Mouse (Mus musculus) stomach, postnatal 0 days (tissue): ENCODE results near the gene Frg2f1. TPM values are rescaled to one million over a fixed set of nuclear protein-coding genes. Genes with fewer than 3 reads are reported as not detected.

Experiments used
- ATAC-seq: fragments of 200-750 bp; cut with Nextera tagmentation; 2 replicates; pipeline ENCODE4 v1.8.0; 2017; ENCODE audit not compliant: low FRiP score, low TSS enrichment
- DNase-seq: peaks from one replicate; pipeline ENCODE4 v3.0.0-alpha.2; 2016; ENCODE audit warnings: low spot score
- H3K27ac ChIP-seq: fragments of 300-500 bp; sonication (generic); replicated peaks from 2 replicates; pipeline ENCODE4 v1.5.1; 2014; ENCODE audit warnings: mild to moderate bottlenecking, control low read depth
- H3K27me3 ChIP-seq: fragments of 300-500 bp; sonication (generic); 2 replicates; pipeline ENCODE4 v1.6.1; 2014; ENCODE audit warnings: low read length; ENCODE audit not compliant: control insufficient read depth, insufficient read depth
- H3K36me3 ChIP-seq: fragments of 300-500 bp; sonication (generic); 2 replicates; pipeline ENCODE4 v1.6.1; 2014; ENCODE audit warnings: low read length, mixed read lengths; ENCODE audit not compliant: control insufficient read depth, insufficient read depth
- H3K4me1 ChIP-seq: fragments of 300-500 bp; sonication (generic); replicated peaks from 2 replicates; pipeline ENCODE4 v1.6.1; 2014; ENCODE audit warnings: antibody characterized with exemption; ENCODE audit not compliant: control insufficient read depth, insufficient read depth
- H3K4me2 ChIP-seq: fragments of 300-500 bp; sonication (generic); replicated peaks from 2 replicates; pipeline ENCODE4 v1.6.1; 2014; ENCODE audit warnings: low read depth, mild to moderate bottlenecking, control low read depth, moderate library complexity
- H3K4me3 ChIP-seq: fragments of 300-500 bp; sonication (generic); 2 replicates; pipeline ENCODE4 v1.5.1; 2014; ENCODE audit warnings: low read depth, low read length, control low read depth
- H3K9ac ChIP-seq: fragments of 300-500 bp; sonication (generic); 2 replicates; pipeline ENCODE4 v1.6.1; 2014; ENCODE audit warnings: mild to moderate bottlenecking, low read length, control low read depth, mixed read lengths
- H3K9me3 ChIP-seq: fragments of 300-500 bp; sonication (generic); 2 replicates; pipeline ENCODE4 v1.6.1; 2016; ENCODE audit warnings: low read length; ENCODE audit not compliant: control insufficient read depth
- CTCF ChIP-seq: IDR thresholded peaks from 2 replicates; pipeline ENCODE4 v1.5.1; 2016; ENCODE audit warnings: antibody characterized with exemption, low read depth, mild to moderate bottlenecking, moderate library complexity
- EP300 ChIP-seq: optimal IDR thresholded peaks from 2 replicates; pipeline ENCODE3; 2016; ENCODE audit warnings: antibody characterized with exemption
- WGBS: fragments of 180-500 bp; shearing (Covaris S2); extraction: QIAGEN DNeasy Blood & Tissue Kit; methylation state at CpG from one replicate; pipeline ENCODE4 v1.1.7; 2014; 5-methylcytosine and 5-hydroxymethylcytosine counted together
- polyA plus RNA-seq: library from polyadenylated mRNA; unstranded; fragments of >200 nt; fragmentation: Nextera tagmentation; extraction: Ambion mirVana; gene quantifications from 2 replicates; pipeline ENCODE4 v1.2.1, GENCODE M21; 2015

The Frg2f1 gene
- polyA plus RNA-seq = 2.5 and 2.9 TPM in 2 replicates

DNA sequence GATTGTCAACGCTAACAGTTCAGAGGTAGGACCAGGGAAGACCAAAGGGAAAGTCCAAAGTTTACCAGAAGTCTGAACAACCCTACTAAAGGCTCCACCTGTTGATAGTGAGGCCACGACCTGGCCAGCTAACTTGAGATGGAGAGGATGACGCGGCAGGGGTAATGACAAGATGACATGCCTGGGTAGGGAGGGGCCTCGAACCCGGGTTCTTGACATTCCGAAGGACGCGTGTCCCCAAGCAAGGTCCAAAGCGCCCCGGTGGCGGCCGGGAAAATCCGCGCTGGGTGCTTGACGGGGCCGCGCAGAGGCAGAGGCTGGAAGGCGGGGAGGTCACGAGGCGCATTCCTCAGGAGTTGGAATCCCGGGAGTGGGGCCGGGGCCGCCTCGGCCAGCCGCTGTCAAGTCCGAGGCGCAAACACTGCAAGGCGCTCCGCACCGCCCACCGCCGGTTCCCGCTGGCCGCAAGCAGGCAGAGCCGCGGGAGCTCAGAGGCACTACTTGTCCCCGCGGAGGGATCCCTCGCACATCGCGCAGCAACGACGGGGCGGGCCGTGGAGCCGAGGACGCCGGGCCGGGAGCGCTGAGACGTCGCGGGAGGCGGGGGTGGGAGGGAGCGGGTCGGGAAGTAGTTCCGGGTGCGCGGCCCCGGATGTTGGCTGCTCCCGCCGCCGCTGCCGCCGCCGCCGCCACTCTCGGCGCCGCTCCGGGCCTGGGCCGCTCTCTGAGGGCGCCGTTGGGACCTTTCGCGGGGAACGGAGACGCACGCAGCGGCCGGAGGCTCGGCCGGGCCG is at the start of gene Frg2f1:
TSS of gene Frg2f1 (minus strand) at position 499 of the 794 bp plus-strand sequence.
- DNase-seq = peak; percentile 97
- WGBS = under 1% methylated on average over 54 of the region's 85 CpGs
- TF ChIP-seq CTCF (peak; percentile 25; the same call in 1 of the 2 replicates), EP300 (peak; percentile 61)

DNA sequence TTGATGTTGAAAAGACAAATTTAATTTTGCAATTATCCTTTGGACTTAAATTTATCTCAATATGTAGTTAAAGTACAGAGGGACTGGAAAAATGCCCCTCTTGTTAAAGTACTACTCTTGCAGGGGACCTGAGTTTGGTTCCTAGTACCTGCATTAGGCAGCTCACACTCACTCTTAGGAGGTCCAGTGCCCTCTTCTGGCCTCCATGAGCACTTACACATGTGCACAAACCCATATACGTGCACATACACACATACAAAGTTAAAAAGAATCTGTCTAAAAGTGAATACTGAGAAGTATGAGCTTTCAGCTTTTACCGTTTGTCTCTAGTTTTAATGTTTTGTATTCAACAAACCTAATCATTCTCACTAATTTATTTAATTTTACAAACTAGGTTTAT is 48.7 kb upstream of the Frg2f1 start:
- no peak overlapping the region for H3K4me3 ChIP-seq
- no peaks in the 10 kb centered on the region for H3K27me3 ChIP-seq
- ATAC-seq = no peak
- no peak for DNase-seq
- H3K4me1 ChIP-seq = no peaks in the 10 kb centered on the region
- H3K9ac ChIP-seq = no peak overlapping the region
- TF ChIP-seq EP300 = no peak
- no peak; the same call in 1 of the 2 replicates for TF ChIP-seq CTCF
- H3K36me3 ChIP-seq = peaks cover 2% of the 10 kb centered on the region; the same call in 1 of the 2 replicates
- 96% methylated on average over 2 of the region's 2 CpGs for WGBS
- no peaks in the 10 kb centered on the region for H3K9me3 ChIP-seq
- no peak overlapping the region for H3K4me2 ChIP-seq
- no peak overlapping the region for H3K27ac ChIP-seq

More for the DNA sequence above, at the start of gene Frg2f1:
- Histone ChIP-seq H3K27ac (peak within 1 kb of the TSS; percentile 99), H3K36me3 (no peaks in the 10 kb centered on the region), H3K4me3 (peak within 1 kb of the TSS; percentile 97), H3K27me3 (no peaks in the 10 kb centered on the region), H3K4me2 (peak within 1 kb of the TSS; percentile 88), H3K4me1 (no peaks in the 10 kb centered on the region), H3K9ac (peak within 1 kb of the TSS; percentile 97), H3K9me3 (no peaks in the 10 kb centered on the region)
- ATAC-seq = peak; percentile 96

DNA sequence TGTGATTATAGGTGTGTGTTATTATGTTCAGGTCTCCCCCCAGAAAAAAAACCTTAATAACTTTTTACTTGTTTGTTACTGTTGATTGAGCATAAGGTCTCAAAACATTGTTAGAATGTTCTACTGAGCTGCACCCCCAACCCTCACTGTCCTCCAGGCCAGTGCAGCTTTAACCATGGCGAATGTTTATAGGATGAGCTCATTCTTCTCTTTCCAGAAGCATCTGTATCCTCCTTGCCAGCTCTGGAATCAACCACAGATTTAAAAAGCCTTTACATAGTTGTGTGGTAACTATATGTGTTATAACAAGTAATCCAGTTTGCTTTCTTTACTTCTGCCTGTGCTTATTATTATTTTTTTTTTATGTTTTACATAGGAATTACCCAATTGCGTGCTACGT is 36.1 kb upstream of the Frg2f1 start:
- ATAC-seq = no peak
- no peak overlapping the region for H3K4me3 ChIP-seq
- no peaks in the 10 kb centered on the region for H3K27me3 ChIP-seq
- no peak overlapping the region for H3K4me2 ChIP-seq
- TF ChIP-seq EP300 (no peak), CTCF (no peak)
- 70% methylated on average over 3 of the region's 3 CpGs for WGBS
- no peak overlapping the region for H3K27ac ChIP-seq
- no peak for DNase-seq
- no peaks in the 10 kb centered on the region for H3K9me3 ChIP-seq
- H3K36me3 ChIP-seq = no peaks in the 10 kb centered on the region
- no peaks in the 10 kb centered on the region for H3K4me1 ChIP-seq
- no peak overlapping the region for H3K9ac ChIP-seq

DNA sequence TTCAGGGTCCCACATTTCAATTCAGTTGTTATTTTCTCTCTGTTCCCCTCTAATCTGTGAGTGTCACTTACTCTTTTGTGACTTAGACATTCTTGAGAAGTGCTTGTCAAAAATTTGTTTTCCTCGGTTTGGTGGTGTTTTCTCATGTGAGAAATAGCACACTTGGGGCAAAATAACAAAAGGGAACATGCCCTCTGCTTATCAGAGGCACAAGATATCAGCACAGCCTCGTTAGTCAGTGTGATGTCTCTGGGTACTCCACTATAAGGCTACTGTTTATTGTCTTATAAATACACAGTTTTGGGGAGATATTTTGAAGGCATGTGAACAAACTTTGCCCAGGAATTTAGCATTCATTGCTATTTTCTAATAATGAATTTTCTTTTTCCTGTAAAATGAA is 35.2 kb upstream of the Frg2f1 start:
- Histone ChIP-seq H3K9ac (no peak overlapping the region), H3K4me3 (no peak overlapping the region)

DNA sequence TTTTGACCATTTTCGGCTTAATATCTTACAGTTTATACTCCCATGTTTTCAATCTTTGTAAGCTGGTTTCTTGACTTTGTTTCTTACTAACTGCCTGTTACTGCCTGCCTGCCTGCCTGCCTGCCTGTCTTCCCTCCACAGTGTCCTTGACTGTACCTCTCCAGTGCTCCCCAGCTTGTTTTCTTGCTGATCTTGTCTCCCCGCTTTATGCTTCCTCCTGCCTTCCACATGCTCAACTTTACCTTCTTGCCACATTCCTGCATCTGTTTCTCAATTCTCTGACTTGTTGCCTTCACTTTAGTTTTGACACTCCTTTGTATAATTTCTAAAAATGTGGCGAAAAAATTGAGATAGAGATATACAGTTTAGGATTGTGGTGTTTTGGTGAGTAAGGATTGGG is 33.4 kb upstream of the Frg2f1 start:
- no peaks in the 10 kb centered on the region for H3K9me3 ChIP-seq
- no peak overlapping the region for H3K9ac ChIP-seq
- no peaks in the 10 kb centered on the region for H3K36me3 ChIP-seq
- no peaks in the 10 kb centered on the region for H3K27me3 ChIP-seq
- no peak overlapping the region for H3K4me2 ChIP-seq
- WGBS = 79% methylated on average over 3 of the region's 3 CpGs
- H3K4me3 ChIP-seq = no peak overlapping the region
- TF ChIP-seq CTCF (no peak), EP300 (no peak)
- DNase-seq (no peak), ATAC-seq (no peak)
- no peaks in the 10 kb centered on the region for H3K4me1 ChIP-seq
- no peak overlapping the region for H3K27ac ChIP-seq

More for the DNA sequence above, 35.2 kb upstream of the Frg2f1 start:
- H3K4me2 ChIP-seq = no peak overlapping the region
- 60% methylated on average over 2 of the region's 2 CpGs for WGBS
- H3K4me1 ChIP-seq = no peaks in the 10 kb centered on the region
- H3K27me3 ChIP-seq = no peaks in the 10 kb centered on the region
- H3K9me3 ChIP-seq = no peaks in the 10 kb centered on the region
- TF ChIP-seq CTCF (no peak), EP300 (no peak)
- ATAC-seq = no peak
- no peaks in the 10 kb centered on the region for H3K36me3 ChIP-seq
- DNase-seq = no peak
- H3K27ac ChIP-seq = no peak overlapping the region

DNA sequence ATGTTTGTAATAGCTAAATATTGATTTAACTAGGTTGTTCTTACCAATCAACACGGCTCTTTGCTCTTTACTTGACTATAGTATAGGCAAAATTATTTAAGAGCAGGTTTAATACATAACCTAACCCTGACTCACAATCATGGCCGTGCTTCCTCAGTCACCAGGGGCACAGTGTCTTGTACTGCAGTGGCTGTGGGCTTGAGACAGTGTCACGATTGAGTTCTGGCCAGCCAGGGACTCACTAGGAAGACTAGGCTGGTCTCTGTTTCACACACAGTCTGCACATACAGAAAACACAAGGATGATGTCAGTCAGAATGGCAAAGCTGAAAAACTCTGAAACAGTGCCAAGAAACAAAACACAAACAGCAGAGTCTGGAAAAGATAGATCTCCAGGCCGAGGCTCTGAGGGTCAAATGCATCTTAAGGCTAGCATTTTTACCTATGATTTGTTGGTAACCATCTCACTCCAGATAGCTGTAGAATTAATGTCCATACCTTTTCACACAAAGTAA is 27.1 kb upstream of the Frg2f1 start:
- no peak for ATAC-seq
- WGBS = 63% methylated on average over 4 of the region's 4 CpGs

More for the DNA sequence above, 27.1 kb upstream of the Frg2f1 start:
- H3K9me3 ChIP-seq = peaks cover 3% of the 10 kb centered on the region
- no peak overlapping the region for H3K9ac ChIP-seq
- no peak overlapping the region for H3K27ac ChIP-seq
- H3K27me3 ChIP-seq = no peaks in the 10 kb centered on the region
- no peaks in the 10 kb centered on the region for H3K4me1 ChIP-seq
- no peak for DNase-seq
- 0 out of 2 replicates have a peak, but pooled peaks cover 3% of the 10 kb centered on the region for H3K36me3 ChIP-seq
- TF ChIP-seq CTCF (no peak), EP300 (no peak)
- H3K4me3 ChIP-seq = no peak overlapping the region
- H3K4me2 ChIP-seq = no peak overlapping the region
